Mouse (Mus musculus) E14TG2a.4 (cell line): ENCODE data around the gene Padi3.
A peak's percentile ranks its signal among the peaks of the same experiment; 100 is the strongest.

Source experiments
- CTCF ChIP-seq: conservative IDR thresholded peaks from 2 replicates; pipeline ENCODE4 v1.5.1; 2014; ENCODE audit warnings: low read length
- NANOG ChIP-seq: IDR thresholded peaks from 2 replicates; pipeline ENCODE4 v1.6.1; 2014; ENCODE audit warnings: borderline replicate concordance, low read length, mixed read lengths

DNA sequence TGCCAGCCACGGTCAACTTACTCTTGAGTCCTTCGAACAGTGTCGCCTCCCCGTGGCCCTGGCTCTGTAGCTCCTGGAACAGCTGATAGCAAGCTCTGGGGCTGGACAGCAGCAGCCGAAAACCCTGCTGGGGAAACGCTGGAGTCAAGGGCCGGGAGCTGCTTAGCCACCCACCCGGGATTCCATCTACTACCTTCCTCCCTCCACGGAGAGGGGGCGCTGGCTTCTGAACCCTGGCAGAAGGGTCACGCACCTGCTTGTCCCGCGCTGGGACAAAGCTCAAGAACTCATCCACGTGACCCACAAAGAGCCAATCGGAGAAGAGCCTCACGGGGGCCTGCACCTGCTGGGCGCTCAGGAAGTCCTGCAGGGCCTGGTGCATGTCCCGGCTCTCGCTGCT lies 60.1 kb downstream of the Padi3 start:
- 0 out of 2 replicates have a peak, but pooled peaks have one; percentile 12 for TF ChIP-seq CTCF
- no peak for TF ChIP-seq NANOG
